18 mouse cellular contexts compared by ENCODE assay signal in the genomic region with DNA sequence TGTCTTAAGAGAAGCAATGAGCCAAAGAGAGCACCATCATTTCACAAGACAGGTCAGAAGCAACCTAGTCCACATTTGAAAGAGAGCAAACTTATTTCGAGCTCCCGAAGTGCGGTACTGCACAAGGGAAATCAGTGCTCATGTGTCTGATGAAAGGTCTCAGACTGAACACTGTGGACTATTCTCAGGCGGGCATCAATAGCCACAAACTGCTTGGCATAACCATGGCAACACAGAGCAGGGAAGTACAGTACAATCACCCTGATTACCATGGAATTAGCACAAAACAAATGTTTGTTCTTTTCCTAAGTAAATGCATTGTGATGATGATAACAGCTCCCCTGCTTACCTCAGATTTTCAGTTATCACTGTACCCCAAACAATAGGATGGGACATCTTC.
DNase-seq lines count a peak whose midpoint lies in the region; ATAC-seq and TF ChIP-seq lines count a peak whose summit lies in the region.
"Had no signal": no experiment of that assay in that cellular context is flagged by ENCODE, and none has a peak within 500 bp of the region (broad histone marks: within the 10 kb centered on the region; RNA-seq: fewer than 3 reads in every experiment).

No protein-coding gene starts in this region.

- H3K36me3 ChIP-seq in midbrain, embryonic 11.5 days (ENCODE audit: control insufficient read depth, insufficient read depth, low read length): no peaks in the 10 kb centered on the region
- H3K36me3 ChIP-seq in midbrain, embryonic 10.5 days: no peaks in the 10 kb centered on the region
- H3K36me3 ChIP-seq in forebrain, embryonic 16.5 days (ENCODE audit: control insufficient read depth, insufficient read depth): no peaks in the 10 kb centered on the region
- H3K36me3 ChIP-seq in hindbrain, embryonic 16.5 days (ENCODE audit: control insufficient read depth, insufficient read depth, low read length): no peaks in the 10 kb centered on the region
- H3K36me3 ChIP-seq in midbrain, postnatal 0 days (ENCODE audit: insufficient read depth, low read length): no peaks in the 10 kb centered on the region

- TF ChIP-seq CTCF in midbrain, postnatal 0 days (IDR thresholded peaks at IDR 0.05): no peak

- H3K27ac ChIP-seq in midbrain, embryonic 11.5 days (ENCODE audit: low read depth, low read length): no peak overlapping the region
- H3K27ac ChIP-seq in midbrain, embryonic 10.5 days (replicated peaks): no peak overlapping the region
- H3K27ac ChIP-seq in forebrain, embryonic 16.5 days (ENCODE audit: low read length): no peak overlapping the region
- H3K27ac ChIP-seq in hindbrain, embryonic 16.5 days (ENCODE audit: low read depth, low read length): no peak overlapping the region
- no peak overlapping the region for H3K27ac ChIP-seq in midbrain, postnatal 0 days (ENCODE audit: low read depth, low read length)
- H3K27ac ChIP-seq: stomach, postnatal 0 days had no signal

- no peaks in the 10 kb centered on the region for H3K4me1 ChIP-seq in midbrain, embryonic 11.5 days (ENCODE audit: control insufficient read depth, insufficient read depth, low read length)
- H3K4me1 ChIP-seq in midbrain, embryonic 10.5 days: peaks cover 7% of the 10 kb centered on the region
- H3K4me1 ChIP-seq in forebrain, embryonic 16.5 days (replicated peaks; ENCODE audit: control insufficient read depth, insufficient read depth, low read length): peaks cover 14% of the 10 kb centered on the region
- H3K4me1 ChIP-seq in hindbrain, embryonic 16.5 days (ENCODE audit: control insufficient read depth, insufficient read depth, low read depth, low read length): peaks cover 7% of the 10 kb centered on the region
- H3K4me1 ChIP-seq in midbrain, postnatal 0 days (ENCODE audit: insufficient read depth, low read length): peaks cover 4% of the 10 kb centered on the region
- H3K4me1 ChIP-seq: megakaryocyte, embryonic 14.5 days had no signal

- H3K4me3 ChIP-seq in midbrain, embryonic 11.5 days (ENCODE audit: low read depth, low read length): no peak overlapping the region
- no peak overlapping the region for H3K4me3 ChIP-seq in midbrain, embryonic 10.5 days
- no peak overlapping the region for H3K4me3 ChIP-seq in forebrain, embryonic 16.5 days (replicated peaks; ENCODE audit: low read length)
- H3K4me3 ChIP-seq in hindbrain, embryonic 16.5 days (ENCODE audit: low read length): no peak overlapping the region
- no peak overlapping the region for H3K4me3 ChIP-seq in midbrain, postnatal 0 days (ENCODE audit: low read depth, low read length)
- H3K4me3 ChIP-seq: erythroblast, embryonic 14.5 days; megakaryocyte, embryonic 14.5 days; myocyte had no signal

- WGBS in midbrain, embryonic 11.5 days: 88% methylated on average over 4 of the region's 4 CpGs
- WGBS in midbrain, embryonic 10.5 days: 87% methylated on average over 4 of the region's 4 CpGs
- WGBS in forebrain, embryonic 16.5 days: 39% methylated on average over 4 of the region's 4 CpGs
- 44% methylated on average over 4 of the region's 4 CpGs for WGBS in hindbrain, embryonic 16.5 days
- 53% methylated on average over 4 of the region's 4 CpGs for WGBS in midbrain, postnatal 0 days

- no peak overlapping the region for H3K9ac ChIP-seq in midbrain, embryonic 11.5 days (ENCODE audit: low read length)
- no peak overlapping the region for H3K9ac ChIP-seq in forebrain, embryonic 16.5 days (replicated peaks; ENCODE audit: low read depth, low read length)
- no peak overlapping the region for H3K9ac ChIP-seq in hindbrain, embryonic 16.5 days (ENCODE audit: low read depth, low read length)
- no peak overlapping the region for H3K9ac ChIP-seq in midbrain, postnatal 0 days (replicated peaks; ENCODE audit: low read length, poor library complexity, severe bottlenecking)

- no peaks in the 10 kb centered on the region for H3K9me3 ChIP-seq in midbrain, embryonic 11.5 days (ENCODE audit: control insufficient read depth, low read length)
- no peaks in the 10 kb centered on the region for H3K9me3 ChIP-seq in midbrain, embryonic 10.5 days (replicated peaks)
- no peaks in the 10 kb centered on the region for H3K9me3 ChIP-seq in forebrain, embryonic 16.5 days (ENCODE audit: control insufficient read depth, low read length)
- no peaks in the 10 kb centered on the region for H3K9me3 ChIP-seq in hindbrain, embryonic 16.5 days (ENCODE audit: control insufficient read depth, low read length)
- no peaks in the 10 kb centered on the region for H3K9me3 ChIP-seq in midbrain, postnatal 0 days (ENCODE audit: low read length)

- 0 out of 2 replicates have a peak, but pooled peaks have one; percentile 33 for ATAC-seq in midbrain, embryonic 11.5 days (ENCODE audit: low FRiP score)
- peak; percentile 83 for ATAC-seq in forebrain, embryonic 16.5 days
- peak; percentile 76 for ATAC-seq in hindbrain, embryonic 16.5 days
- no peak for ATAC-seq in midbrain, postnatal 0 days (ENCODE audit: low FRiP score)

- no peak overlapping the region for H3K4me2 ChIP-seq in midbrain, embryonic 11.5 days
- H3K4me2 ChIP-seq in forebrain, embryonic 16.5 days (ENCODE audit: low read length): no peak overlapping the region
- no peak overlapping the region for H3K4me2 ChIP-seq in hindbrain, embryonic 16.5 days (ENCODE audit: low read length)
- no peak overlapping the region for H3K4me2 ChIP-seq in midbrain, postnatal 0 days (ENCODE audit: low read depth, low read length, poor library complexity, severe bottlenecking)
- H3K4me2 ChIP-seq: liver, embryonic 11.5 days had no signal

- DNase-seq in midbrain, embryonic 11.5 days (ENCODE audit: low spot score, missing footprints): no peak
- DNase-seq in midbrain, embryonic 10.5 days (ENCODE audit: low spot score): no peak
- DNase-seq in midbrain, postnatal 0 days (ENCODE audit: low spot score): peak; percentile 19
- DNase-seq in spleen, adult 18-20 months: no peak
- DNase-seq in adrenal gland, postnatal 10 days: no peak
- DNase-seq: cerebellum, adult 8-10 months; gastrocnemius, postnatal 36 days; kidney, adult 2 months; kidney, postnatal 14 days; lung, adult 2 months; retina, postnatal 1 day had no signal

- no peaks in the 10 kb centered on the region for H3K27me3 ChIP-seq in midbrain, embryonic 11.5 days (ENCODE audit: control insufficient read depth, insufficient read depth, low read length)
- H3K27me3 ChIP-seq in midbrain, embryonic 10.5 days (ENCODE audit: low read depth, poor library complexity, severe bottlenecking): no peaks in the 10 kb centered on the region
- H3K27me3 ChIP-seq in forebrain, embryonic 16.5 days (replicated peaks; ENCODE audit: control insufficient read depth, insufficient read depth, low read length): no peaks in the 10 kb centered on the region
- no peaks in the 10 kb centered on the region for H3K27me3 ChIP-seq in hindbrain, embryonic 16.5 days (replicated peaks; ENCODE audit: control insufficient read depth, insufficient read depth, low read length)
- no peaks in the 10 kb centered on the region for H3K27me3 ChIP-seq in midbrain, postnatal 0 days (ENCODE audit: insufficient read depth, low read length)
- H3K27me3 ChIP-seq: megakaryocyte, embryonic 14.5 days had no signal
